Mouse (Mus musculus): Measurements from ENCODE around the gene Pygb. TPM values are rescaled to one million over a fixed set of nuclear protein-coding genes. Genes with fewer than 3 reads are reported as not detected.

Pygb gene
- polyA plus RNA-seq (2021; fragmentation: Nextera tagmentation) = 109 and 122 TPM in 2 replicates
- long read RNA-seq, experiment 1, transcript Pygb-201 (20 exons, 3,909 nt) = major isoform, 156 of 239 reads
- long read RNA-seq, experiment 1, partial matches to known transcripts = 70 of 239 reads
- long read RNA-seq, experiment 1, other reads (novel, unspliced or antisense) = 11 of 239 reads
- long read RNA-seq, experiment 2, transcript Pygb-201 (20 exons, 3,909 nt) = major isoform, 1,203 of 1,371 reads
- long read RNA-seq, experiment 2, partial matches to known transcripts = 93 of 1,371 reads
- long read RNA-seq, experiment 2, other reads (novel, unspliced or antisense) = 74 of 1,371 reads

DNA sequence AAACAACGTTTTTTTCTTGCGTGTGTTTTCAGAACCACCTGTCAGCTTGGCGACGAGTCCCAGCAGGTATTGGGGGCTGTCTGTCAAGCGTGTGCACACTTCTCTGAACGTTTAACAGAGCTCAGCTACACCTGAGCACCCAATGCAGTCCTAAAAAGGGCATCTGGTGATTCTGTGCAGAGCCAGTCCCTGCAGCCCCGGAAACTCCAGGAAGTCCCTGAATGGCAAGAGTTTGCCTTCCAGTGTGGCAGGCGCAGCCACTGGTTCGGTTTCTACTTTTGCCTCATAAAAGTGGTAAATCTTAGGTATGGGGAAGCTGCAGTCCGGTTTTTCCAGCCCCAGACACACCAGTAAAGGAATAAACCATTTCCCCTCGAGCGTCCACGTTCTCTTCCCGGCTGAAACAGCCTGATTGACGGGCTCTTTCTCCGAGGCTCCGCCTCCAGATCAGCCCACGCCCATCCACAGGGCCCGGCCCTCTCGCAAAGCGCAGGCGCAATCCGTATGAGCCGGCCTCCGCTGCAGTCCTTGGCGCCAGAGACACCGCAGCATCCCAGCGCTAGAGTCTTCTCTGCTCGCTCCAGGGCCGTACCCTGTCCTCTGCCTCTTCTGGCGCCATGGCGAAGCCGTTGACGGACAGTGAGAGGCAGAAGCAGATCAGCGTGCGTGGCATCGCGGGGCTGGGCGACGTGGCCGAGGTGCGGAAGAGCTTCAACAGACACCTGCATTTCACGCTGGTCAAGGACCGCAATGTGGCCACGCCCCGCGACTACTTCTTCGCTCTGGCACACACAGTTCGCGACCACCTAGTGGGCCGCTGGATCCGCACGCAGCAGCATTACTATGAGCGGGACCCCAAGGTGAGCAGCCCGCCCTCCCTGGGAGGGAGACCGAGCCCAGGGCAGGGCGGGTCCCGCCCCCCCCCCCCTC is at the start of gene Pygb:
TSS of gene Pygb (plus strand) at position 485 of the 930 bp plus-strand sequence.

DNA sequence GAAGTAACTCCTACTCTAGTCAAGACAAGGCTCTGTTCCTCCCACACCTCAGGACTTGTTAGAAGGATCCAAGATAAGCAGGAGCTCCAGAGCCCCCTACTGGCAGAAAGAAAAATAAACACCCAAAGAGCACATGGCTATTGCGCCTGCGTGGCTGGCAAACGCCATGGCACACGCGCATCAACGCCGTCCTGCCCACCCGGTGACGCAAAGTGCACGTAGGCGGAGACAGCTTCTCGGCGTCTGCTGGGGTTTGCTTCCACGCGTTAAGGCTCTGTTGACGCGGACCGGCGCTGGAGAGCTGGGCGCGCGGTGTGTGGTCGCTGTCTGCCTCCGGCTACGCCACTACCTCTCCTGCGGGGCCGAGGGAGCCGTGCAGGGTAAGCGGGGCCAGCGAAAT is 37.7 kb upstream of the Pygb start, which contains the start of gene Entpd6:
TSS of gene Entpd6 (plus strand) at position 189 of the 400 bp plus-strand sequence.

Other genes starting within 250 kb of the Pygb start
- gene Cst7, start 216.3 kb upstream of the Pygb start, polyA plus RNA-seq (2021; fragmentation: Nextera tagmentation) = 0.48 and 1.3 TPM in 2 replicates
- 47.3 and 51.8 TPM in 2 replicates for gene Apmap, start 178.2 kb upstream of the Pygb start, polyA plus RNA-seq (2021; fragmentation: Nextera tagmentation)
- 26.4 and 34.0 TPM in 2 replicates for gene Acss1, start 118.2 kb upstream of the Pygb start, polyA plus RNA-seq (2021; fragmentation: Nextera tagmentation)
- 0.08 and 0.10 TPM in 2 replicates for gene Vsx1, start 97.4 kb upstream of the Pygb start, polyA plus RNA-seq (2021; fragmentation: Nextera tagmentation)
- 47.5 and 50.9 TPM in 2 replicates for gene Entpd6, start 37.7 kb upstream of the Pygb start, polyA plus RNA-seq (2021; fragmentation: Nextera tagmentation)
- 326 and 331 TPM in 2 replicates for gene Abhd12, start 118.0 kb downstream of the Pygb start, polyA plus RNA-seq (2021; fragmentation: Nextera tagmentation)
- 1.1 and 1.3 TPM in 2 replicates for gene Gins1, start 118.7 kb downstream of the Pygb start, polyA plus RNA-seq (2021; fragmentation: Nextera tagmentation)

Data from layer of hippocampus, adult 6 months (tissue).